Mouse (Mus musculus): Measurements from ENCODE around the gene Clps. TPM values are rescaled to one million over a fixed set of nuclear protein-coding genes. Genes with fewer than 3 reads are reported as not detected.

Clps gene
- polyA plus RNA-seq, 1 experiment from 2014 or later: 1.2 TPM

Small RNA genes lying within 50 kb of the gene (microRNA-seq; reads per million reads assigned to microRNA genes)
- gene Gm25195 (not detected), gene Mir6969 (not detected)

Other genes with a start within 250 kb of the Clps start
- gene Fance, start 247.2 kb downstream of the Clps start, polyA plus RNA-seq (2015; fragmentation: Nextera tagmentation; extraction: Ambion mirVana): 18.8 and 25.3 TPM in 2 replicates
- 305 and 312 TPM in 2 replicates for gene Rpl10a, start 232.3 kb downstream of the Clps start, polyA plus RNA-seq (2015; fragmentation: Nextera tagmentation; extraction: Ambion mirVana)
- 5.3 and 6.6 TPM in 2 replicates for gene Tead3, start 209.9 kb downstream of the Clps start, polyA plus RNA-seq (2015; fragmentation: Nextera tagmentation; extraction: Ambion mirVana)
- gene Tulp1, start 195.5 kb downstream of the Clps start, polyA plus RNA-seq (2015; fragmentation: Nextera tagmentation; extraction: Ambion mirVana): 2.6 and 4.3 TPM in 2 replicates
- 16.2 and 33.9 TPM in 2 replicates for gene Fkbp5, start 43.2 kb downstream of the Clps start, polyA plus RNA-seq (2015; fragmentation: Nextera tagmentation; extraction: Ambion mirVana)
- not detected in 2 replicates for gene Armc12, start 30.0 kb downstream of the Clps start, polyA plus RNA-seq (2015; fragmentation: Nextera tagmentation; extraction: Ambion mirVana)
- gene Clpsl2, start 11.4 kb downstream of the Clps start, polyA plus RNA-seq (2015; fragmentation: Nextera tagmentation; extraction: Ambion mirVana): not detected in 2 replicates
- gene Lhfpl5, start 14.9 kb upstream of the Clps start, polyA plus RNA-seq (2015; fragmentation: Nextera tagmentation; extraction: Ambion mirVana): 0.15 and 0.42 TPM in 2 replicates
- gene Srpk1, start 61.9 kb upstream of the Clps start, polyA plus RNA-seq (2015; fragmentation: Nextera tagmentation; extraction: Ambion mirVana): 39.8 and 45.4 TPM in 2 replicates
- 0.23 and 0.66 TPM in 2 replicates for gene Slc26a8, start 129.5 kb upstream of the Clps start, polyA plus RNA-seq (2015; fragmentation: Nextera tagmentation; extraction: Ambion mirVana)
- 22.0 and 31.1 TPM in 2 replicates for gene Mapk14, start 130.6 kb upstream of the Clps start, polyA plus RNA-seq (2015; fragmentation: Nextera tagmentation; extraction: Ambion mirVana)
- gene AC170998.1, start 165.3 kb upstream of the Clps start, polyA plus RNA-seq (2015; fragmentation: Nextera tagmentation; extraction: Ambion mirVana): 1.6 and 2.0 TPM in 2 replicates
- 3.6 and 8.6 TPM in 2 replicates for gene Mapk13, start 208.5 kb upstream of the Clps start, polyA plus RNA-seq (2015; fragmentation: Nextera tagmentation; extraction: Ambion mirVana)
- gene Brpf3, start 240.3 kb upstream of the Clps start, polyA plus RNA-seq (2015; fragmentation: Nextera tagmentation; extraction: Ambion mirVana): 5.2 and 11.1 TPM in 2 replicates

Data from heart, embryonic 15.5 days (tissue).